Mouse (Mus musculus) neural tube, embryonic 11.5 days (tissue): Measurements from ENCODE around the gene Ugt1a6b. TPM values are rescaled to one million over a fixed set of nuclear protein-coding genes. Genes with fewer than 3 reads are reported as not detected.

Experiments
- ATAC-seq: fragments of 200-750 bp; cut with Nextera tagmentation; 2 replicates; pipeline ENCODE4 v1.8.0; 2017; ENCODE audit warnings: moderate number of reproducible peaks, mild to moderate bottlenecking, moderate TSS enrichment, moderate library complexity; ENCODE audit not compliant: insufficient read depth, low FRiP score, low TSS enrichment
- DNase-seq: peaks from one replicate; pipeline ENCODE4 v3.0.0-alpha.2; 2015; ENCODE audit warnings: low spot score
- H3K27ac ChIP-seq: fragments of 300-500 bp; sonication (generic); 2 replicates; pipeline ENCODE4 v1.5.1; 2014; ENCODE audit warnings: low read depth, mild to moderate bottlenecking, low read length
- H3K27me3 ChIP-seq: fragments of 300-500 bp; sonication (generic); 2 replicates; pipeline ENCODE4 v1.6.1; 2014; ENCODE audit warnings: mild to moderate bottlenecking, low read length, mixed read lengths; ENCODE audit not compliant: control insufficient read depth, insufficient read depth
- H3K36me3 ChIP-seq: fragments of 300-500 bp; sonication (generic); 2 replicates; pipeline ENCODE4 v1.6.1; 2014; ENCODE audit warnings: mild to moderate bottlenecking, low read length, moderate library complexity, mixed read lengths; ENCODE audit not compliant: control insufficient read depth, insufficient read depth
- H3K4me1 ChIP-seq: fragments of 300-500 bp; sonication (generic); 2 replicates; pipeline ENCODE4 v1.6.1; 2014; ENCODE audit warnings: low read length, mixed read lengths; ENCODE audit not compliant: control insufficient read depth, insufficient read depth
- H3K4me2 ChIP-seq: fragments of 300-500 bp; sonication (generic); 2 replicates; pipeline ENCODE4 v1.6.1; 2014; ENCODE audit warnings: low read depth, mild to moderate bottlenecking, moderate library complexity
- H3K4me3 ChIP-seq: fragments of 300-500 bp; sonication (generic); 2 replicates; pipeline ENCODE4 v1.5.1; 2014; ENCODE audit warnings: low read depth, low read length
- H3K9ac ChIP-seq: fragments of 300-500 bp; sonication (generic); 2 replicates; pipeline ENCODE4 v1.6.1; 2014; ENCODE audit warnings: mild to moderate bottlenecking, low read length
- H3K9me3 ChIP-seq: fragments of 300-500 bp; sonication (generic); 2 replicates; pipeline ENCODE4 v1.6.1; 2016; ENCODE audit warnings: low read length; ENCODE audit not compliant: control insufficient read depth
- WGBS: fragments of 180-500 bp; shearing (Covaris S2); extraction: QIAGEN DNeasy Blood & Tissue Kit; methylation state at CpG from one replicate; pipeline ENCODE4 v1.1.7; 2014; 5-methylcytosine and 5-hydroxymethylcytosine counted together
- polyA plus RNA-seq: library from polyadenylated mRNA; unstranded; fragments of >200 nt; fragmentation: Nextera tagmentation; extraction: Ambion mirVana; gene quantifications from 2 replicates; pipeline ENCODE4 v1.2.1, GENCODE M21; 2014

Ugt1a6b gene
- polyA plus RNA-seq, 1 experiment from 2014 or later = not detected

- 0 out of 2 replicates have a peak overlapping the region, but pooled peaks have one; percentile 0 for H3K27ac ChIP-seq
- ATAC-seq (peak; percentile 3; the same call in 1 of the 2 replicates), DNase-seq (peak; percentile 63)
- WGBS = 76% methylated on average over 4 of the region's 4 CpGs
- no peak overlapping the region for H3K4me3 ChIP-seq
- H3K36me3 ChIP-seq = peaks cover 40% of the 10 kb centered on the region
- H3K4me2 ChIP-seq = no peak overlapping the region
- H3K4me1 ChIP-seq = no peaks in the 10 kb centered on the region
- H3K9ac ChIP-seq = no peak overlapping the region
- H3K27me3 ChIP-seq = no peaks in the 10 kb centered on the region
- H3K9me3 ChIP-seq = peaks cover 76% of the 10 kb centered on the region
These were observed 156.6 kb downstream of the Ugt1a6b start for GRCm38 (mm10) chr1:88259643-88260024.

DNA sequence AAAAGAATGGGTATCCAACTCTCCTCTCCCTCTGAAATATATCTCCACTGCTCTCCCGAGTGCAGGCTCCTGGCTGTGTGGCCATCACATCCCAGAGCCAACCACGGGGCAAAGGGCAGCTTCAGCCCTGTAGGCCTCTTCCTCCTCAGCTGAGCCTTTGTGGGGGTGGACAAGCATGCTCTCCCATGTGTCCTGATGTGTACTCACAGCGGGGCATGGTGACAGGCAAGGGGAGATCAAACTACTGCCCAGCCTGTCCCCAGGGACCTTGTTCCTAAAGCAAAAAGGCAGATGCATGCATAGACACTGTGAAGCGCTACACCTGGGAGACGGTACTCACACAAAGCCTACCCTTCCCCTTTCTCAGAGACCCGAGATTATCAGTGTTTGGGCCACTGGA lies 157.1 kb downstream of the Ugt1a6b start:
- H3K4me2 ChIP-seq = no peak overlapping the region
- no peaks in the 10 kb centered on the region for H3K4me1 ChIP-seq
- peaks cover 76% of the 10 kb centered on the region for H3K9me3 ChIP-seq
- peaks cover 45% of the 10 kb centered on the region for H3K36me3 ChIP-seq
- H3K27me3 ChIP-seq = no peaks in the 10 kb centered on the region
- DNase-seq (no peak), ATAC-seq (peak; percentile 5)
- H3K9ac ChIP-seq = no peak overlapping the region
- H3K4me3 ChIP-seq = no peak overlapping the region
- 81% methylated on average over 6 of the region's 6 CpGs for WGBS
- no peak overlapping the region for H3K27ac ChIP-seq

GRCm38 (mm10) chr1:88260604-88261377 lies 157.7 kb downstream of the Ugt1a6b start:
- H3K4me2 ChIP-seq = no peak overlapping the region
- no peaks in the 10 kb centered on the region for H3K4me1 ChIP-seq
- no peak overlapping the region for H3K4me3 ChIP-seq
- no peaks in the 10 kb centered on the region for H3K27me3 ChIP-seq
- peaks cover 76% of the 10 kb centered on the region for H3K9me3 ChIP-seq
- ATAC-seq = no peak
- no peak for DNase-seq
- H3K27ac ChIP-seq = no peak overlapping the region
- WGBS = 86% methylated on average over 10 of the region's 10 CpGs
- no peak overlapping the region for H3K9ac ChIP-seq
- peaks cover 51% of the 10 kb centered on the region for H3K36me3 ChIP-seq

DNA sequence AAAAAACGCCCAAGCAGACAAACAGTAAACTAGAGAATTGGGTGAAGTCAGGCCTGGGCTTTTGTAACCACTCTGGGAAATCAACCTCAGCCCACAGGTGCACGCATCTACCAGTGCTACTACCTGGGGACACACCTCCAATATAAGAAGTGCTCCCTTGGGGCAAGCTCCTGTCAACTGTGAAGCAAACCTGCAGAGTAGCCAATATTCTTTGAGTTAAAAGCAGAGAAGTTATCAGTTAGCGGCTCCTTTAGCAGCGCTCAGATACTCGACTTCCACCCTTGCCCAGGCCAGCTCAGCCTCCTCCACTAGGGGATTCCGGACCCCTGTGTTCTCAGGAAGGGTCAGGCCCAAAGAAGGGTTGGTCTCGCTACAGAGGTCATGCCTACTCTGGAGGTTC lies 158.7 kb downstream of the Ugt1a6b start:
- H3K36me3 ChIP-seq = peaks cover 61% of the 10 kb centered on the region
- DNase-seq (no peak), ATAC-seq (no peak)
- H3K4me3 ChIP-seq = no peak overlapping the region
- no peak overlapping the region for H3K27ac ChIP-seq
- no peaks in the 10 kb centered on the region for H3K4me1 ChIP-seq
- no peaks in the 10 kb centered on the region for H3K27me3 ChIP-seq
- no peak overlapping the region for H3K4me2 ChIP-seq
- H3K9ac ChIP-seq = no peak overlapping the region
- 86% methylated on average over 7 of the region's 7 CpGs for WGBS
- H3K9me3 ChIP-seq = peaks cover 70% of the 10 kb centered on the region

DNA sequence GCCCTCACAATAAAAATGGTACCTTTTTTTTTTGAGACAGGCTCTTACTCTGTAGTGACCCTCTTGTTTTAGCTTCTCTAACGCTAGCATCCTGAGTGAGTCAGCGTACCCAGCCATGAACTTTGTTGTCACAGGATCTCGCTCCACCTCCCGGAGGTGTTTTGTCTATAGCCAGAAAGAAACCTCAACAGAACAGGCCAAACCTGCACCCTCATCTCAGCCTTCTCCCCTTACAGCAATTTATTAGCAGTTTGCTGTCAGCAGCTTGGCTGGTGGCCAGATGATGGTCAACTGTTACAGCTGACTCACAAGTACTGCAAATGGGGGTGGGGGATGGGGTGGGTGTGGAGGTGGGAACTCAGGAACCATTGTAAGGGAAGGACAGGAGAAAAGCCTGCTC lies 159.2 kb downstream of the Ugt1a6b start:
- WGBS = 87% methylated on average over 4 of the region's 4 CpGs
- Histone ChIP-seq H3K36me3 (peaks cover 66% of the 10 kb centered on the region), H3K27me3 (no peaks in the 10 kb centered on the region), H3K9me3 (peaks cover 65% of the 10 kb centered on the region), H3K27ac (no peak overlapping the region), H3K9ac (no peak overlapping the region), H3K4me2 (no peak overlapping the region), H3K4me3 (no peak overlapping the region), H3K4me1 (no peaks in the 10 kb centered on the region)
- ATAC-seq (no peak), DNase-seq (peak; percentile 68)

GRCm38 (mm10) chr1:88262961-88263360 lies 159.9 kb downstream of the Ugt1a6b start:
- no peaks in the 10 kb centered on the region for H3K4me1 ChIP-seq
- no peak for ATAC-seq
- H3K27me3 ChIP-seq = no peaks in the 10 kb centered on the region
- 76% methylated on average over 6 of the region's 6 CpGs for WGBS
- H3K9ac ChIP-seq = no peak overlapping the region
- H3K4me2 ChIP-seq = no peak overlapping the region
- no peak overlapping the region for H3K4me3 ChIP-seq
- no peak for DNase-seq
- no peak overlapping the region for H3K27ac ChIP-seq
- peaks cover 73% of the 10 kb centered on the region for H3K36me3 ChIP-seq
- H3K9me3 ChIP-seq = peaks cover 60% of the 10 kb centered on the region

- ATAC-seq (no peak), DNase-seq (no peak)
- Histone ChIP-seq H3K27me3 (no peaks in the 10 kb centered on the region), H3K4me1 (no peaks in the 10 kb centered on the region), H3K27ac (no peak overlapping the region), H3K4me2 (no peak overlapping the region), H3K36me3 (peaks cover 81% of the 10 kb centered on the region), H3K9ac (no peak overlapping the region), H3K4me3 (no peak overlapping the region), H3K9me3 (peaks cover 57% of the 10 kb centered on the region)
- WGBS = 93% methylated on average over 5 of the region's 5 CpGs
These were observed 160.7 kb downstream of the Ugt1a6b start for GRCm38 (mm10) chr1:88263778-88264177.

- Histone ChIP-seq H3K4me2 (no peak overlapping the region), H3K36me3 (peaks cover 87% of the 10 kb centered on the region), H3K27ac (no peak overlapping the region), H3K27me3 (no peaks in the 10 kb centered on the region), H3K9ac (no peak overlapping the region), H3K4me3 (no peak overlapping the region), H3K4me1 (no peaks in the 10 kb centered on the region), H3K9me3 (peaks cover 55% of the 10 kb centered on the region)
- 92% methylated on average over 7 of the region's 7 CpGs for whole genome bisulfite sequencing
- ATAC-seq (no peak), DNase-seq (no peak)
These were observed 161.3 kb downstream of the Ugt1a6b start for GRCm38 (mm10) chr1:88264237-88264868.

DNA sequence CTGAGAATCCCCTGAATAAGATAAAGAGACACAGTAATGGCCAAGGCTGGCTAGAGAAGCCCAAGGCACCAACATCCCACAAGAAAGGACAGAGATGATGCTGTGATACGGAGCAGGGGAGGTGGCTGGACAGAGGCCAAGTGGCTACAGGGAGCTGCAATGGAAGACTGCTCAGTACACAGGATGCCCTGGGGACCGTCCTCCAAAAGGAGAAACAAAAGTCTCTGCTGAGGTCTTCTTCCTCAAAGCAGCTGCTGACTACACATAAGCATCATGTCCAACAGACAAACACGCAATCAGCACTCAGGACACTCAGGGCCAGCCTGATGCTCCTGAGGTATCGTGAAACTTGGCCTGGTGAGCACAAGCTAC lies 161.8 kb downstream of the Ugt1a6b start:
- Histone ChIP-seq H3K9me3 (peaks cover 50% of the 10 kb centered on the region), H3K36me3 (peaks cover 89% of the 10 kb centered on the region), H3K27ac (no peak overlapping the region), H3K4me1 (no peaks in the 10 kb centered on the region), H3K4me2 (no peak overlapping the region), H3K4me3 (no peak overlapping the region), H3K27me3 (no peaks in the 10 kb centered on the region), H3K9ac (no peak overlapping the region)
- DNase-seq (no peak), ATAC-seq (no peak)
- WGBS = 81% methylated on average over 4 of the region's 4 CpGs
